Mouse (Mus musculus) E14TG2a.4 (cell line): ENCODE results near the gene Ncor1.
"Not testable (repeated sequence)": the region's sequence is repeated elsewhere in the genome, so short reads cannot be mapped to it uniquely, and the experiment has no call there.

Experiments
- H3K27me3 ChIP-seq: 2 replicates; pipeline ENCODE4 v1.6.1; 2014; ENCODE audit warnings: low read length, control low read depth; ENCODE audit not compliant: insufficient read depth
- H3K36me3 ChIP-seq: 2 replicates; pipeline ENCODE4 v1.6.1; 2014; ENCODE audit warnings: low read length, control low read depth; ENCODE audit not compliant: insufficient read depth
- H3K4me1 ChIP-seq: replicated peaks from 2 replicates; pipeline ENCODE4 v1.6.1; 2014; ENCODE audit warnings: low read depth, low read length, control low read depth
- H3K4me3 ChIP-seq: replicated peaks from 2 replicates; pipeline ENCODE4 v1.5.1; 2014; ENCODE audit warnings: mild to moderate bottlenecking, low read length
- H3K9me3 ChIP-seq: 2 replicates; pipeline ENCODE4 v1.6.1; 2014; ENCODE audit warnings: low read length, control low read depth
- CTCF ChIP-seq: conservative IDR thresholded peaks from 2 replicates; pipeline ENCODE4 v1.5.1; 2014; ENCODE audit warnings: low read length
- NANOG ChIP-seq: IDR thresholded peaks from 2 replicates; pipeline ENCODE4 v1.6.1; 2014; ENCODE audit warnings: borderline replicate concordance, low read length, mixed read lengths
- POU5F1 ChIP-seq: IDR thresholded peaks from 2 replicates; pipeline ENCODE4 v1.6.1; 2014; ENCODE audit warnings: low read length, borderline replicate concordance

Gene Ncor1

GRCm38 (mm10) chr11:62320097-62320496 lies 138.2 kb downstream of the Ncor1 start:
- H3K9me3 ChIP-seq: no peaks in the 10 kb centered on the region
- TF ChIP-seq POU5F1 (no peak), NANOG (no peak), CTCF (no peak)
- no peaks in the 10 kb centered on the region for H3K27me3 ChIP-seq
- peaks cover 100% of the 10 kb centered on the region for H3K36me3 ChIP-seq
- H3K4me3 ChIP-seq: no peak overlapping the region
- H3K4me1 ChIP-seq: no peaks in the 10 kb centered on the region

- no peaks in the 10 kb centered on the region for H3K4me1 ChIP-seq
- no peak overlapping the region for H3K4me3 ChIP-seq
- TF ChIP-seq CTCF (no peak), NANOG (no peak), POU5F1 (no peak)
- no peaks in the 10 kb centered on the region for H3K27me3 ChIP-seq
- H3K9me3 ChIP-seq: no peaks in the 10 kb centered on the region
- peaks cover 100% of the 10 kb centered on the region for H3K36me3 ChIP-seq
Measured at GRCm38 (mm10) chr11:62317746-62318145, 140.6 kb downstream of the Ncor1 start.

GRCm38 (mm10) chr11:62314984-62315383 lies 143.4 kb downstream of the Ncor1 start:
- no peak for TF ChIP-seq CTCF
- TF ChIP-seq NANOG: no peak
- H3K27me3 ChIP-seq: no peaks in the 10 kb centered on the region
- H3K36me3 ChIP-seq: peaks cover 92% of the 10 kb centered on the region
- H3K9me3 ChIP-seq: no peaks in the 10 kb centered on the region
- H3K4me1 ChIP-seq: no peaks in the 10 kb centered on the region
- no peak overlapping the region for H3K4me3 ChIP-seq

- no peak overlapping the region for H3K4me3 ChIP-seq
- H3K36me3 ChIP-seq: peaks cover 87% of the 10 kb centered on the region
- no peaks in the 10 kb centered on the region for H3K9me3 ChIP-seq
- TF ChIP-seq CTCF (no peak), NANOG (no peak), POU5F1 (no peak)
- H3K4me1 ChIP-seq: peaks cover 2% of the 10 kb centered on the region; the same call in 1 of the 2 replicates
- H3K27me3 ChIP-seq: no peaks in the 10 kb centered on the region
Measured at GRCm38 (mm10) chr11:62309296-62309695, 149.0 kb downstream of the Ncor1 start.

GRCm38 (mm10) chr11:62305866-62306265 lies 152.5 kb downstream of the Ncor1 start:
- Histone ChIP-seq H3K9me3 (no peaks in the 10 kb centered on the region), H3K27me3 (no peaks in the 10 kb centered on the region), H3K4me3 (no peak overlapping the region), H3K36me3 (peaks cover 71% of the 10 kb centered on the region), H3K4me1 (peaks cover 2% of the 10 kb centered on the region; the same call in 1 of the 2 replicates)
- TF ChIP-seq CTCF: no peak
- no peak for TF ChIP-seq NANOG
- TF ChIP-seq POU5F1: no peak

- no peaks in the 10 kb centered on the region for H3K27me3 ChIP-seq
- peaks cover 19% of the 10 kb centered on the region for H3K4me1 ChIP-seq
- peaks cover 58% of the 10 kb centered on the region for H3K36me3 ChIP-seq
- no peak for TF ChIP-seq POU5F1
- no peak for TF ChIP-seq CTCF
- TF ChIP-seq NANOG: no peak
- H3K9me3 ChIP-seq: no peaks in the 10 kb centered on the region
- no peak overlapping the region for H3K4me3 ChIP-seq
Measured at GRCm38 (mm10) chr11:62298883-62299282, 159.5 kb downstream of the Ncor1 start.

GRCm38 (mm10) chr11:62294121-62294520 lies 164.2 kb downstream of the Ncor1 start:
- H3K4me3 ChIP-seq: no peak overlapping the region
- H3K27me3 ChIP-seq: no peaks in the 10 kb centered on the region
- no peak for TF ChIP-seq CTCF
- no peak for TF ChIP-seq POU5F1
- no peak for TF ChIP-seq NANOG
- no peaks in the 10 kb centered on the region for H3K9me3 ChIP-seq
- H3K4me1 ChIP-seq: peaks cover 14% of the 10 kb centered on the region
- H3K36me3 ChIP-seq: peaks cover 85% of the 10 kb centered on the region

GRCm38 (mm10) chr11:62287700-62288099 lies 170.6 kb downstream of the Ncor1 start:
- H3K4me3 ChIP-seq: no peak overlapping the region
- H3K9me3 ChIP-seq: no peaks in the 10 kb centered on the region
- TF ChIP-seq POU5F1 (no peak), CTCF (no peak), NANOG (no peak)
- peaks cover 95% of the 10 kb centered on the region for H3K36me3 ChIP-seq
- no peaks in the 10 kb centered on the region for H3K27me3 ChIP-seq
- H3K4me1 ChIP-seq: peaks cover 3% of the 10 kb centered on the region; the same call in 1 of the 2 replicates

- no peak for TF ChIP-seq NANOG
- TF ChIP-seq POU5F1: no peak
- TF ChIP-seq CTCF: no peak
- peaks cover 17% of the 10 kb centered on the region for H3K4me1 ChIP-seq
- H3K36me3 ChIP-seq: peaks cover 71% of the 10 kb centered on the region
- H3K27me3 ChIP-seq: no peaks in the 10 kb centered on the region
- H3K4me3 ChIP-seq: no peak overlapping the region
- no peaks in the 10 kb centered on the region for H3K9me3 ChIP-seq
Measured at GRCm38 (mm10) chr11:62285020-62285419, 173.3 kb downstream of the Ncor1 start.

- not testable (repeated sequence) for H3K27me3 ChIP-seq, H3K9me3 ChIP-seq, H3K4me3 ChIP-seq
- Histone ChIP-seq H3K4me1 (peaks cover 24% of the 10 kb centered on the region), H3K36me3 (peaks cover 62% of the 10 kb centered on the region)
Measured at GRCm38 (mm10) chr11:62284020-62284419, 174.3 kb downstream of the Ncor1 start.
